Mouse (Mus musculus) retina, adult 2 months (tissue): ENCODE data around the gene Cacna1a.

Experiments
- DNase-seq: peaks from one replicate; pipeline ENCODE4 v3.0.0-alpha.2; 2012; ENCODE audit warnings: low read depth, low spot score

Gene Cacna1a

GRCm38 (mm10) chr8:84388275-84388674 lies at the start of gene Cacna1a:
Gene Cacna1a, plus strand, starts transcription at chr8:84388440.
- DNase-seq = no peak

- no peak for DNase-seq
These were observed 49.7 kb upstream of the Cacna1a start for GRCm38 (mm10) chr8:84338493-84338892.

GRCm38 (mm10) chr8:84339320-84339719 lies 48.9 kb upstream of the Cacna1a start:
- DNase-seq = no peak

- no peak for DNase-seq
These were observed 48.4 kb upstream of the Cacna1a start for GRCm38 (mm10) chr8:84339867-84340266.

- no peak for DNase-seq
These were observed 47.6 kb upstream of the Cacna1a start for GRCm38 (mm10) chr8:84340671-84341070.

GRCm38 (mm10) chr8:84345493-84345892 lies 42.7 kb upstream of the Cacna1a start:
- DNase-seq = no peak

- DNase-seq = no peak
These were observed 41.8 kb upstream of the Cacna1a start for GRCm38 (mm10) chr8:84346421-84346820.

- DNase-seq = no peak
These were observed 38.7 kb upstream of the Cacna1a start for GRCm38 (mm10) chr8:84349526-84349925.

GRCm38 (mm10) chr8:84350960-84351359 lies 37.3 kb upstream of the Cacna1a start:
- no peak for DNase-seq

GRCm38 (mm10) chr8:84356482-84356881 lies 31.8 kb upstream of the Cacna1a start:
- DNase-seq = no peak

- peak; percentile 63 for DNase-seq
These were observed 30.4 kb upstream of the Cacna1a start for GRCm38 (mm10) chr8:84357631-84358371.

- no peak for DNase-seq
These were observed 24.7 kb upstream of the Cacna1a start for GRCm38 (mm10) chr8:84363428-84364134.

GRCm38 (mm10) chr8:84365197-84365596 lies 23.0 kb upstream of the Cacna1a start:
- no peak for DNase-seq

- no peak for DNase-seq
These were observed 17.3 kb upstream of the Cacna1a start for GRCm38 (mm10) chr8:84370972-84371371.

GRCm38 (mm10) chr8:84375038-84375437 lies 13.2 kb upstream of the Cacna1a start:
- DNase-seq = no peak

GRCm38 (mm10) chr8:84375803-84376202 lies 12.4 kb upstream of the Cacna1a start:
- DNase-seq = no peak

- DNase-seq = no peak
These were observed 11.7 kb upstream of the Cacna1a start for GRCm38 (mm10) chr8:84376564-84376963.

GRCm38 (mm10) chr8:84381676-84382075 lies 6.6 kb upstream of the Cacna1a start:
- DNase-seq = no peak

GRCm38 (mm10) chr8:84388773-84389172 lies 533 bp downstream of the Cacna1a start:
- no peak for DNase-seq

- DNase-seq = no peak
These were observed 933 bp downstream of the Cacna1a start for GRCm38 (mm10) chr8:84389173-84389572.

GRCm38 (mm10) chr8:84391611-84392010 lies 3.4 kb downstream of the Cacna1a start:
- DNase-seq = no peak

GRCm38 (mm10) chr8:84395751-84396457 lies 7.7 kb downstream of the Cacna1a start:
- DNase-seq = no peak
